Mouse (Mus musculus) spleen, adult 2 months (tissue): Measurements from ENCODE around the gene Ptprn2.

ENCODE experiments used
- CTCF ChIP-seq: fragments of 200-500 bp; IDR thresholded peaks from 2 replicates; pipeline ENCODE4 v1.5.1; 2011; ENCODE audit warnings: mild to moderate bottlenecking, inconsistent platforms; ENCODE audit not compliant: insufficient read depth, insufficient read length, insufficient replicate concordance; ENCODE audit errors: extremely low read depth
- POLR2A ChIP-seq: fragments of 200-500 bp; IDR thresholded peaks from 2 replicates; pipeline ENCODE4 v1.6.1; 2011; ENCODE audit warnings: low read depth, low read length, inconsistent platforms

GRCm38 (mm10) chr12:116788346-116788745 lies 302.8 kb downstream of the Ptprn2 start:
- no peak for TF ChIP-seq POLR2A
- no peak for TF ChIP-seq CTCF
